Mouse (Mus musculus) limb, embryonic 13.5 days (tissue): ENCODE data around the gene Hnrnpdl. TPM values are rescaled to one million over a fixed set of nuclear protein-coding genes. Genes with fewer than 3 reads are reported as not detected.

ENCODE experiments used
- ATAC-seq: fragments of 200-750 bp; cut with Nextera tagmentation; 2 replicates; pipeline ENCODE4 v1.8.0; 2017; ENCODE audit warnings: low read depth, moderate number of reproducible peaks, moderate TSS enrichment; ENCODE audit not compliant: low FRiP score
- H3K27ac ChIP-seq: fragments of 300-500 bp; sonication (generic); 2 replicates; pipeline ENCODE4 v1.5.1; 2015; ENCODE audit warnings: inconsistent platforms, mild to moderate bottlenecking, moderate library complexity
- H3K27me3 ChIP-seq: fragments of 300-500 bp; sonication (generic); 2 replicates; pipeline ENCODE4 v1.6.1; 2015; ENCODE audit warnings: mild to moderate bottlenecking, inconsistent platforms
- H3K36me3 ChIP-seq: fragments of 300-500 bp; sonication (generic); 2 replicates; pipeline ENCODE4 v1.6.1; 2015; ENCODE audit warnings: inconsistent platforms, mild to moderate bottlenecking, moderate library complexity
- H3K4me1 ChIP-seq: fragments of 300-500 bp; sonication (generic); 2 replicates; pipeline ENCODE4 v1.6.1; 2015; ENCODE audit warnings: inconsistent platforms
- H3K4me2 ChIP-seq: fragments of 300-500 bp; sonication (generic); replicated peaks from 2 replicates; pipeline ENCODE4 v1.6.1; 2015; ENCODE audit warnings: inconsistent platforms, mild to moderate bottlenecking, moderate library complexity
- H3K4me3 ChIP-seq: fragments of 300-500 bp; sonication (generic); 2 replicates; pipeline ENCODE4 v1.5.1; 2015; ENCODE audit warnings: moderate library complexity, mild to moderate bottlenecking, inconsistent platforms
- H3K9ac ChIP-seq: fragments of 300-500 bp; sonication (generic); 2 replicates; pipeline ENCODE4 v1.6.1; 2015; ENCODE audit warnings: mild to moderate bottlenecking, inconsistent platforms
- H3K9me3 ChIP-seq: fragments of 300-500 bp; sonication (generic); 2 replicates; pipeline ENCODE4 v1.6.1; 2016; ENCODE audit warnings: inconsistent platforms
- WGBS: fragments of 180-500 bp; shearing (Covaris S2); methylation state at CpG from one replicate; pipeline ENCODE4 v1.1.7; 2015; 5-methylcytosine and 5-hydroxymethylcytosine counted together
- polyA plus RNA-seq: library from polyadenylated mRNA; unstranded; fragments of >200 nt; fragmentation: Nextera tagmentation; extraction: Ambion mirVana; gene quantifications from 2 replicates; pipeline ENCODE4 v1.2.1, GENCODE M21; 2015

Hnrnpdl gene
- polyA plus RNA-seq, 1 experiment from 2014 or later, result 218 TPM

- Histone ChIP-seq H3K4me2 (no peak overlapping the region), H3K27me3 (no peaks in the 10 kb centered on the region), H3K9ac (no peak overlapping the region), H3K27ac (no peak overlapping the region), H3K36me3 (peaks cover 11% of the 10 kb centered on the region), H3K4me3 (no peak overlapping the region), H3K9me3 (no peaks in the 10 kb centered on the region), H3K4me1 (peaks cover 51% of the 10 kb centered on the region)
- WGBS, result 79% methylated on average over 4 of the region's 4 CpGs
- no peak for ATAC-seq
Observed at GRCm38 (mm10) chr5:100044030-100044429, 4.6 kb upstream of the Hnrnpdl start.

- Histone ChIP-seq H3K9me3 (no peaks in the 10 kb centered on the region), H3K4me2 (no peak overlapping the region), H3K9ac (no peak overlapping the region), H3K36me3 (peaks cover 11% of the 10 kb centered on the region), H3K27ac (no peak overlapping the region), H3K4me3 (no peak overlapping the region), H3K27me3 (no peaks in the 10 kb centered on the region), H3K4me1 (peaks cover 46% of the 10 kb centered on the region)
- 78% methylated on average over 5 of the region's 5 CpGs for WGBS
- no peak for ATAC-seq
Observed at GRCm38 (mm10) chr5:100043361-100043760, 3.9 kb upstream of the Hnrnpdl start.

GRCm38 (mm10) chr5:100042467-100042866 lies 3.0 kb upstream of the Hnrnpdl start:
- Histone ChIP-seq H3K36me3 (peaks cover 11% of the 10 kb centered on the region), H3K27me3 (no peaks in the 10 kb centered on the region), H3K4me1 (peaks cover 39% of the 10 kb centered on the region), H3K27ac (no peak overlapping the region), H3K9ac (no peak overlapping the region), H3K9me3 (no peaks in the 10 kb centered on the region), H3K4me2 (no peak overlapping the region), H3K4me3 (no peak overlapping the region)
- no peak for ATAC-seq
- 95% methylated on average over 8 of the region's 8 CpGs for WGBS

GRCm38 (mm10) chr5:100041272-100041671 lies 1.8 kb upstream of the Hnrnpdl start:
- Histone ChIP-seq H3K4me3 (no peak overlapping the region; the same call in 1 of the 2 replicates), H3K4me1 (peaks cover 40% of the 10 kb centered on the region), H3K27ac (no peak overlapping the region), H3K4me2 (peak overlapping the region; percentile 75), H3K27me3 (no peaks in the 10 kb centered on the region), H3K36me3 (peaks cover 17% of the 10 kb centered on the region), H3K9me3 (no peaks in the 10 kb centered on the region), H3K9ac (no peak overlapping the region)
- ATAC-seq, result no peak
- 89% methylated on average over 4 of the region's 4 CpGs for WGBS

- Histone ChIP-seq H3K27me3 (no peaks in the 10 kb centered on the region), H3K9me3 (no peaks in the 10 kb centered on the region), H3K4me3 (peak overlapping the region; percentile 96), H3K27ac (peak overlapping the region; percentile 98; the same call in 1 of the 2 replicates), H3K4me2 (peak overlapping the region; percentile 75), H3K9ac (peak overlapping the region; percentile 100), H3K36me3 (peaks cover 25% of the 10 kb centered on the region), H3K4me1 (peaks cover 40% of the 10 kb centered on the region)
- ATAC-seq, result no peak
- WGBS, result 1% methylated on average over 19 of the region's 19 CpGs
Observed at GRCm38 (mm10) chr5:100040281-100040784, 869 bp upstream of the Hnrnpdl start.

- peaks cover 37% of the 10 kb centered on the region for H3K36me3 ChIP-seq
Observed at GRCm38 (mm10) chr5:100038714-100039601, 506 bp downstream of the Hnrnpdl start.

GRCm38 (mm10) chr5:100037965-100038713 lies 1.3 kb downstream of the Hnrnpdl start:
- Histone ChIP-seq H3K36me3 (peaks cover 42% of the 10 kb centered on the region), H3K27me3 (no peaks in the 10 kb centered on the region), H3K4me3 (peak overlapping the region; percentile 96), H3K9ac (peak overlapping the region; percentile 100), H3K4me2 (peak overlapping the region; percentile 92), H3K9me3 (no peaks in the 10 kb centered on the region), H3K4me1 (peaks cover 36% of the 10 kb centered on the region), H3K27ac (peak overlapping the region; percentile 94)
- ATAC-seq, result peak; percentile 18
- WGBS, result under 1% methylated on average over 39 of the region's 45 CpGs

More at GRCm38 (mm10) chr5:100038714-100039601, 506 bp downstream of the Hnrnpdl start:
- Histone ChIP-seq H3K4me2 (peak overlapping the region; percentile 75), H3K9me3 (no peaks in the 10 kb centered on the region), H3K27ac (peak overlapping the region; percentile 98), H3K4me1 (peaks cover 42% of the 10 kb centered on the region), H3K9ac (peak overlapping the region; percentile 100), H3K27me3 (no peaks in the 10 kb centered on the region), H3K4me3 (peak overlapping the region; percentile 96)
- WGBS, result under 1% methylated on average over 87 of the region's 113 CpGs
- ATAC-seq, result peak; percentile 79

- Histone ChIP-seq H3K4me2 (peak overlapping the region; percentile 92), H3K9ac (peak overlapping the region; percentile 100), H3K36me3 (peaks cover 48% of the 10 kb centered on the region), H3K27ac (no peak overlapping the region), H3K27me3 (no peaks in the 10 kb centered on the region), H3K4me1 (peaks cover 35% of the 10 kb centered on the region), H3K4me3 (peak overlapping the region; percentile 96), H3K9me3 (no peaks in the 10 kb centered on the region)
- ATAC-seq, result no peak
- 23% methylated on average over 7 of the region's 7 CpGs for WGBS
Observed at GRCm38 (mm10) chr5:100036681-100037080, 2.8 kb downstream of the Hnrnpdl start.

GRCm38 (mm10) chr5:100035950-100036349 lies 3.5 kb downstream of the Hnrnpdl start:
- H3K4me2 ChIP-seq, result peak overlapping the region; percentile 92
- H3K27me3 ChIP-seq, result no peaks in the 10 kb centered on the region
- WGBS, result 43% methylated on average over 7 of the region's 7 CpGs
- H3K9me3 ChIP-seq, result no peaks in the 10 kb centered on the region
- peaks cover 52% of the 10 kb centered on the region for H3K36me3 ChIP-seq
- no peak for ATAC-seq
- H3K4me1 ChIP-seq, result peaks cover 28% of the 10 kb centered on the region
- no peak overlapping the region for H3K27ac ChIP-seq
- peak overlapping the region; percentile 96 for H3K4me3 ChIP-seq
- no peak overlapping the region for H3K9ac ChIP-seq

- peaks cover 52% of the 10 kb centered on the region for H3K36me3 ChIP-seq
- no peak overlapping the region for H3K27ac ChIP-seq
- no peak overlapping the region for H3K4me2 ChIP-seq
- H3K4me3 ChIP-seq, result no peak overlapping the region
- H3K9ac ChIP-seq, result no peak overlapping the region
- H3K4me1 ChIP-seq, result peaks cover 34% of the 10 kb centered on the region
- H3K9me3 ChIP-seq, result no peaks in the 10 kb centered on the region
- 77% methylated on average over 3 of the region's 3 CpGs for WGBS
- ATAC-seq, result no peak
- H3K27me3 ChIP-seq, result no peaks in the 10 kb centered on the region
Observed at GRCm38 (mm10) chr5:100032646-100033045, 6.8 kb downstream of the Hnrnpdl start.

- no peak for ATAC-seq
- H3K36me3 ChIP-seq, result peaks cover 52% of the 10 kb centered on the region
- WGBS, result 80% methylated on average over 2 of the region's 2 CpGs
- no peak overlapping the region for H3K9ac ChIP-seq
- H3K4me3 ChIP-seq, result no peak overlapping the region
- no peaks in the 10 kb centered on the region for H3K9me3 ChIP-seq
- H3K4me1 ChIP-seq, result peaks cover 29% of the 10 kb centered on the region
- H3K4me2 ChIP-seq, result no peak overlapping the region
- H3K27me3 ChIP-seq, result no peaks in the 10 kb centered on the region
- H3K27ac ChIP-seq, result no peak overlapping the region
Observed at GRCm38 (mm10) chr5:100032107-100032506, 7.4 kb downstream of the Hnrnpdl start.

GRCm38 (mm10) chr5:100030069-100030468 lies 9.4 kb downstream of the Hnrnpdl start:
- ATAC-seq, result peak; percentile 80
- Histone ChIP-seq H3K4me3 (no peak overlapping the region), H3K4me2 (no peak overlapping the region), H3K27me3 (no peaks in the 10 kb centered on the region), H3K9me3 (no peaks in the 10 kb centered on the region), H3K27ac (peak overlapping the region; percentile 1; the same call in 1 of the 2 replicates), H3K36me3 (peaks cover 37% of the 10 kb centered on the region), H3K9ac (no peak overlapping the region), H3K4me1 (peaks cover 17% of the 10 kb centered on the region)
- 17% methylated on average over 6 of the region's 6 CpGs for WGBS
